Mouse (Mus musculus) right cerebral cortex, adult 18-20 months (tissue): ENCODE data around the gene Sec1.

ENCODE experiments used
- DNase-seq: peaks from one replicate; pipeline ENCODE4 v3.0.0; 2022; ENCODE audit warnings: mixed read lengths

Gene Sec1

DNA sequence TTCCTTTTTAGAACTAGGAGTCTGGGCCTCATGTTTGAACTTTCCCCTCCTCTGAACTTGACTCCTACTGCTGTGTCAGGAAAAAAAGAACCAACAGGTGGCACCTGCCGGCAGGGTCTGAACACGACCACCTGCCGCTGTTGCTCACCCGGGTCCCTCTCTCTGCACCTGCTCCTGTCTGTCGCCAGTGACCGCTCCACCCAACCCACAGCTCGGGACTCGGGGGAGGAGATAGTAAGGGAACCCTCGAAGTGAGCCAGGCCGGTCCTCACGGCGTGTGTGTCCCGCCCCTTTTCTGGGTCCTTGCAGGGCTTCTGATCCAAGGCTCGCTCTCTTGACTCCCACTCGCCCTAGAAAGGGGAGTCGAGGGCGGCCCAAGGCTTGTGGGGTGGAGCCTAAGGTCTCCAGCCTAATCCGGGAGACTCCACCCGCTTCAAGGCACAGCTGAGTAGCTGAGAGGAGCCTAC lies 54.6 kb downstream of the Sec1 start, which contains the start of gene Mamstr:
Gene Mamstr (plus strand): TSS at position 417 of the 467 bp plus-strand sequence.
- DNase-seq, result no peak

- DNase-seq, result peak; percentile 99
These were observed 55.4 kb downstream of the Sec1 start for GRCm38 (mm10) chr7:45638623-45639401.

- no peak for DNase-seq
These were observed 56.5 kb downstream of the Sec1 start for GRCm38 (mm10) chr7:45637710-45638109.

- no peak for DNase-seq
These were observed 58.2 kb downstream of the Sec1 start for GRCm38 (mm10) chr7:45635711-45636688.

DNA sequence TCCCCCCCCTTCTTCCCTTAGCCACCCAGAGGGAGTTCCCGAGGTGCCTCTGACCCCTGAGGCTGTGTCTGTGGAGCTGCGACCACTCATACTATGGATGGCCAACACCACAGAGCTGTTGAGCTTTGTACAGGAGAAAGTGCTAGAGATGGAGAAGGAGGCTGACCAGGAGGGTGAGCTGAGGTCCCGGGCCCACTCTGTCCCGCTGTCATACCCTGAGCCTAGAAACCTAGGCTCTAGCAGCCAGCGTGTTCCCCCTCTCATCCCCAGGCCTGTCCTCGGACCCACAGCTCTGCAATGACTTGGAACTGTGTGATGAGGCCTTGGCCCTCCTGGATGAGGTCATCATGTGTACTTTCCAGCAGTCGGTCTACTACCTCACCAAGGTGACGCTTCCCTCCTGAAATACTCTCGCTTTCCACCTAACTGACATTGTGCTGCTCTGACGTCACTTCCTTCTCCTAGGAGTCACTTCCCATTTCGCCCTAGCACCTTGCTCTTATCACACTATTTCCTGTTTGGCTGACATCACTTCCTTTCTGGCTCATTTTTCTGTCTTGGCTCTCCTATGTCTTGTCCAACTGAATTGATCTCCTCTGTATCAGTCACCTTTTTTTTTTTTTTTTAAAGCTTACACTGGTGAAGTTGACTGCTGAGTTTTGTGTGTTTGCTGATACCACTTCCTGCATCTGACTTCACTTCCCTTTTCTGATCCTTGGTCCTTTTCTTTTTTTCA lies 59.1 kb downstream of the Sec1 start:
- no peak for DNase-seq

DNA sequence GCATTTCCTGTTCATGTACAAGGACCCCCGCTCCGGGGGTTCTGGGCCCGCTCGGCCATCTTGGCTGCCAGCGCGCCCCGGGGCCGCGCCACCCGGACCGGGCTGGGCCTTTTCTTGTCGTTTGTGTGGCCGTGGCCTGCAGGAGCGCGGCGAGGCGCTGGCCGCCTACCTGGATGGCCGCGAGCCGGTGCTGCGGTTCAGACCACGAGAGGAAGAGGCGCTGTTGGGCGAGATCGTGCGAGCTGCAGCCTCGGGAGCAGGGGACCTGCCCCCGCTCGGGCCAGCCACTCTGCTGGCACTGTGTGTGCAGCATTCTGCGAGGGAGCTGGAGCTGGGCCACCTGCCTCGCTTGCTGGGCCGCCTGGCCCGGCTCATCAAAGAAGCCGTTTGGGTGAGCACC lies 61.7 kb downstream of the Sec1 start:
- DNase-seq, result no peak

DNA sequence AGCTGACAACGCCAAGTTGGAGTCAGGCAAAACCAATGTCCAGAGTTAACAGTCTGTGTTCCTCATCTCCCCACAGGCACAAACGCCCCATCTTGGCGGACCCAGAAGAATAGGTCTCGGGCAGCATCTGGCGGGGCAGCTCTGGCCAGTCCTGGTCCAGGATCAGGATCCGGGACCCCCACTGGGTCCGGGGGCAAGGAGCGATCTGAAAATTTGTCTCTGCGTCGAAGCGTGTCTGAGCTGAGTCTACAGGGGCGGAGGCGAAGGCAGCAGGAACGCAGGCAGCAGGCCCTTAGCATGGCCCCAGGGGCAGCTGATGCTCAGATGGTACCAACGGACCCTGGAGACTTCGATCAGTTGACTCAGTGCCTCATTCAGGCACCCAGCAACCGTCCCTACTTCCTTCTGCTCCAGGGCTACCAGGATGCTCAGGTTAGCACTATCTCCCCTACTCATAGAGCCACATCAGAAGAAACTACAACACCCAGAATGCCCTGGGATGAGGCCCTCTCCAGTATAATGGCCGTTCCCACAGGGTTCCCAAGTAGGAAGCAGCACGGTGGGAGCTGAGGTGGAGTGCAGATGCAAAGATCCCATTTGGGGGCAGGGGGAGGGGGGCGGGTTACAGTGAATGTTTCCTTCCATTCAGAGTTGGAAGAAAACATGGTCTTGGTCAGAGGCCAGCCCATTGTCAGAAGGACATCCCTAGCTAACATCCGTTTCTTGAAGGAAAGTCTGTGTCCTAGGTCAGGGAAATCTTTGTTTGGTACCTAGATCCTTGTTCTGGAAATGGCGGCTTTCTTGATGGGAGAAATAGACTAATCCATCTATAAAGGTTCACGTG lies 63.9 kb downstream of the Sec1 start:
- no peak for DNase-seq

DNA sequence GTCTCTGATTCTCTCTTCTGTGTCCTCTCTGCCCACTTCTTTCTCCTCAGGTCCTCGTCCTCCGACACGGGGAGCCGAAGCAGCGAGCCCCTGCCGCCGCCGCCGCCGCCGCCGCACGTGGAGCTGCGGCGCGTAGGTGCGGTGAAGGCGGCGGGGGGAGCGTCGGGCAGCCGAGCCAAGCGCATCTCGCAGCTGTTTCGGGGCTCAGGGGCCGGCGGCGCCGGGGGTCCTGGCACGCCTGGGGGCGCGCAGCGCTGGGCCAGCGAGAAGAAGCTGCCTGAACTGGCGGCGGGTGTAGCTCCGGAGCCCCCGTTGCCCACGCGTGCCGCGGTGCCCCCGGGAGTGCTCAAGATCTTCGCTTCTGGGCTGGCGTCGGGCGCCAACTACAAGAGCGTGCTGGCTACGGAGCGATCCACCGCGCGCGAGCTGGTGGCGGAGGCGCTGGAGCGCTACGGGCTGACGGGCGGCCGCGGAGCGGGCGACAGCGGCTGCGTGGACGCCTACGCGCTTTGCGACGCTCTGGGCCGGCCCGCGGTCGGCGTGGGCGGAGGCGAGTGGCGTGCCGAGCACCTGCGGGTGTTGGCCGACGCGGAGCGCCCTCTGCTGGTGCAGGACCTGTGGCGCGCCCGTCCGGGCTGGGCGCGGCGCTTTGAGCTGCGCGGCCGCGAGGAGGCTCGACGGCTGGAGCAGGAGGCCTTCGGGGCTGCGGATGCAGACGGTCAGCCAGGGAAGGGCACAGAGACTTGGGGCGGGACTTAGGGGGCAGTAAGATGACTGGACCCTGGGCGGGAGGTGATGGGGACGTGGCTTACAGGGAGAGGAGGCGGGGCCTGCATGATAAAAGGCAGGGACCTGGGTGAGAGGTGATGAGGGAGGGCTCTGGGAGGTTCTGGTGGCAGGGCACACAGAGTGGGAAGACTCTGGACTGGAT lies 65.6 kb downstream of the Sec1 start:
- DNase-seq, result peak; percentile 84
